Mouse (Mus musculus) kidney, postnatal 0 days (tissue): ENCODE results near the gene Apobec1. TPM values are rescaled to one million over a fixed set of nuclear protein-coding genes. Genes with fewer than 3 reads are reported as not detected.

Experiments
- ATAC-seq: fragments of 200-750 bp; cut with Nextera tagmentation; replicated peaks from 2 replicates; pipeline ENCODE4 v1.8.0; 2017; ENCODE audit warnings: low read depth, moderate number of reproducible peaks, moderate TSS enrichment, moderate library complexity; ENCODE audit not compliant: low FRiP score
- DNase-seq: peaks from one replicate; pipeline ENCODE4 v3.0.0-alpha.2; 2016; ENCODE audit warnings: low spot score
- H3K27ac ChIP-seq: fragments of 300-500 bp; sonication (generic); 2 replicates; pipeline ENCODE4 v1.5.1; 2014; ENCODE audit warnings: mild to moderate bottlenecking
- H3K27me3 ChIP-seq: fragments of 300-500 bp; sonication (generic); 2 replicates; pipeline ENCODE4 v1.6.1; 2014; ENCODE audit warnings: low read length, mixed read lengths; ENCODE audit not compliant: insufficient read depth
- H3K36me3 ChIP-seq: fragments of 300-500 bp; sonication (generic); 2 replicates; pipeline ENCODE4 v1.6.1; 2014; ENCODE audit warnings: low read length, mixed read lengths; ENCODE audit not compliant: insufficient read depth
- H3K4me1 ChIP-seq: fragments of 300-500 bp; sonication (generic); replicated peaks from 2 replicates; pipeline ENCODE4 v1.6.1; 2014; ENCODE audit warnings: antibody characterized with exemption, low read length, mixed read lengths; ENCODE audit not compliant: insufficient read depth
- H3K4me2 ChIP-seq: fragments of 300-500 bp; sonication (generic); 2 replicates; pipeline ENCODE4 v1.6.1; 2014; ENCODE audit warnings: mild to moderate bottlenecking, low read length, moderate library complexity, mixed read lengths
- H3K4me3 ChIP-seq: fragments of 300-500 bp; sonication (generic); replicated peaks from 2 replicates; pipeline ENCODE4 v1.5.1; 2014; ENCODE audit warnings: low read depth, low read length
- H3K9ac ChIP-seq: fragments of 300-500 bp; sonication (generic); 2 replicates; pipeline ENCODE4 v1.6.1; 2014; ENCODE audit warnings: low read depth, low read length
- H3K9me3 ChIP-seq: fragments of 300-500 bp; sonication (generic); replicated peaks from 2 replicates; pipeline ENCODE4 v1.6.1; 2016; ENCODE audit warnings: low read length, inconsistent platforms, mixed read lengths
- CTCF ChIP-seq: IDR thresholded peaks from 2 replicates; pipeline ENCODE4 v1.5.1; 2016; ENCODE audit warnings: antibody characterized with exemption, low read depth, mild to moderate bottlenecking, moderate library complexity
- WGBS: fragments of 180-500 bp; shearing (Covaris S2); extraction: QIAGEN DNeasy Blood & Tissue Kit; methylation state at CpG from one replicate; pipeline ENCODE4 v1.1.7; 2014; 5-methylcytosine and 5-hydroxymethylcytosine counted together
- polyA plus RNA-seq: library from polyadenylated mRNA; unstranded; fragments of >200 nt; fragmentation: Nextera tagmentation; extraction: Ambion mirVana; gene quantifications from 2 replicates; pipeline ENCODE4 v1.2.1, GENCODE M21; 2015

Apobec1 gene
- polyA plus RNA-seq, 1 experiment from 2014 or later = 3.6 TPM

GRCm38 (mm10) chr6:122635315-122635714 is 33.1 kb upstream of the Apobec1 start:
- Histone ChIP-seq H3K4me1 (no peaks in the 10 kb centered on the region), H3K27ac (no peak overlapping the region), H3K4me2 (no peak overlapping the region), H3K36me3 (no peaks in the 10 kb centered on the region), H3K9me3 (no peaks in the 10 kb centered on the region), H3K27me3 (no peaks in the 10 kb centered on the region), H3K4me3 (no peak overlapping the region), H3K9ac (no peak overlapping the region)
- no peak for TF ChIP-seq CTCF
- ATAC-seq = no peak
- DNase-seq = no peak
- WGBS = 80% methylated on average over 7 of the region's 7 CpGs

- Histone ChIP-seq H3K36me3 (no peaks in the 10 kb centered on the region), H3K4me1 (no peaks in the 10 kb centered on the region), H3K4me2 (no peak overlapping the region), H3K9me3 (no peaks in the 10 kb centered on the region), H3K9ac (no peak overlapping the region), H3K27ac (no peak overlapping the region), H3K4me3 (no peak overlapping the region), H3K27me3 (no peaks in the 10 kb centered on the region)
- DNase-seq (peak; percentile 20), ATAC-seq (no peak)
- 57% methylated on average over 9 of the region's 9 CpGs for WGBS
- peak; percentile 54 for TF ChIP-seq CTCF
Observed at GRCm38 (mm10) chr6:122633411-122633810, 31.2 kb upstream of the Apobec1 start.

GRCm38 (mm10) chr6:122627469-122628108 is 25.3 kb upstream of the Apobec1 start:
- no peak for TF ChIP-seq CTCF
- peak overlapping the region; percentile 39 for H3K4me2 ChIP-seq
- no peak for ATAC-seq
- no peaks in the 10 kb centered on the region for H3K9me3 ChIP-seq
- no peaks in the 10 kb centered on the region for H3K27me3 ChIP-seq
- 39% methylated on average over 20 of the region's 20 CpGs for WGBS
- H3K4me1 ChIP-seq = no peaks in the 10 kb centered on the region
- H3K36me3 ChIP-seq = no peaks in the 10 kb centered on the region
- no peak overlapping the region for H3K4me3 ChIP-seq
- no peak for DNase-seq
- no peak overlapping the region for H3K27ac ChIP-seq
- no peak overlapping the region for H3K9ac ChIP-seq

GRCm38 (mm10) chr6:122626110-122626509 is 23.9 kb upstream of the Apobec1 start, which contains the start of gene Dppa3:
Dppa3 (plus strand) TSS chr6:122626410.
- H3K27ac ChIP-seq = no peak within 1 kb of the TSS
- no peak within 1 kb of the TSS for H3K4me2 ChIP-seq
- TF ChIP-seq CTCF = no peak

GRCm38 (mm10) chr6:122625156-122625555 is 22.9 kb upstream of the Apobec1 start:
- Histone ChIP-seq H3K9ac (no peak overlapping the region), H3K27me3 (no peaks in the 10 kb centered on the region), H3K36me3 (no peaks in the 10 kb centered on the region), H3K4me2 (no peak overlapping the region), H3K4me3 (no peak overlapping the region), H3K27ac (no peak overlapping the region), H3K9me3 (no peaks in the 10 kb centered on the region), H3K4me1 (no peaks in the 10 kb centered on the region)
- no peak for DNase-seq
- WGBS = 76% methylated on average over 4 of the region's 4 CpGs
- no peak for TF ChIP-seq CTCF
- ATAC-seq = no peak

More at GRCm38 (mm10) chr6:122626110-122626509, 23.9 kb upstream of the Apobec1 start, which contains the start of gene Dppa3:
- Histone ChIP-seq H3K4me1 (no peaks in the 10 kb centered on the region), H3K9me3 (no peaks in the 10 kb centered on the region), H3K27me3 (no peaks in the 10 kb centered on the region), H3K36me3 (no peaks in the 10 kb centered on the region), H3K4me3 (no peak within 1 kb of the TSS), H3K9ac (no peak within 1 kb of the TSS)
- DNase-seq (no peak), ATAC-seq (no peak)
- 91% methylated on average over 8 of the region's 8 CpGs for WGBS

- TF ChIP-seq CTCF = no peak
- Histone ChIP-seq H3K27me3 (no peaks in the 10 kb centered on the region), H3K4me2 (no peak overlapping the region), H3K36me3 (no peaks in the 10 kb centered on the region), H3K9me3 (no peaks in the 10 kb centered on the region), H3K27ac (no peak overlapping the region), H3K4me1 (no peaks in the 10 kb centered on the region), H3K9ac (no peak overlapping the region), H3K4me3 (no peak overlapping the region)
- 53% methylated on average over 5 of the region's 5 CpGs for WGBS
- no peak for DNase-seq
- ATAC-seq = no peak
Observed at GRCm38 (mm10) chr6:122624480-122624879, 22.2 kb upstream of the Apobec1 start.

- H3K4me2 ChIP-seq = no peak overlapping the region
- TF ChIP-seq CTCF = no peak
- no peak for ATAC-seq
- no peaks in the 10 kb centered on the region for H3K9me3 ChIP-seq
- H3K27ac ChIP-seq = no peak overlapping the region
- no peaks in the 10 kb centered on the region for H3K36me3 ChIP-seq
- DNase-seq = no peak
- no peaks in the 10 kb centered on the region for H3K27me3 ChIP-seq
- H3K9ac ChIP-seq = no peak overlapping the region
- no peak overlapping the region for H3K4me3 ChIP-seq
- 87% methylated on average over 6 of the region's 6 CpGs for WGBS
- H3K4me1 ChIP-seq = no peaks in the 10 kb centered on the region
Observed at GRCm38 (mm10) chr6:122621066-122621465, 18.8 kb upstream of the Apobec1 start.
